Mouse (Mus musculus) cerebellum, adult 2 months (tissue): ENCODE measurements around the gene Tshr.

Source experiments
- CTCF ChIP-seq: fragments of 200-500 bp; IDR thresholded peaks from 2 replicates; pipeline ENCODE4 v1.5.1; 2011; ENCODE audit warnings: low read depth, mild to moderate bottlenecking, control low read depth, low read length, moderate library complexity, borderline replicate concordance; ENCODE audit not compliant: insufficient read depth
- POLR2A ChIP-seq: fragments of 200-500 bp; IDR thresholded peaks from 2 replicates; pipeline ENCODE4 v1.6.1; 2011; ENCODE audit warnings: low read length, control low read depth, borderline replicate concordance; ENCODE audit not compliant: insufficient read depth

GRCm38 (mm10) chr12:91496226-91496558, 111.8 kb downstream of the Tshr start:
- TF ChIP-seq CTCF: no peak
- TF ChIP-seq POLR2A: no peak
